Mouse (Mus musculus): ENCODE measurements at regions not wholly inside any gene's neighbourhood (a gene's known extent, or its start where the extent isn't known, plus 50 kb on each side); places are given as distances from the start of the nearest gene placed in this dataset.

- no peak for TF ChIP-seq CTCF (IDR thresholded peaks at IDR 0.05; ENCODE audit: low read depth)
- TF ChIP-seq EP300 (IDR thresholded peaks at IDR 0.05; ENCODE audit: low read depth), result no peak
Observed at GRCm38 (mm10) chr9:82640277-82640676, 189.1 kb upstream of the Irak1bp1 start.

Measured in heart, postnatal 0 days (tissue).